Mouse (Mus musculus) cerebral cortex, adult 2 months (tissue): ENCODE results near the gene Gm20834.

Experiments
- WGBS: fragments of 180-500 bp; shearing (Covaris S2); methylation state at CpG from one replicate; pipeline ENCODE4 v1.1.7; 2018; 5-methylcytosine and 5-hydroxymethylcytosine counted together

Gene Gm20834

GRCm38 (mm10) chrY:10324489-10324888 lies at the start of gene Gm20834:
TSS of gene Gm20834 (minus strand) at chrY:10324589.
- 48% methylated on average over 4 of the region's 4 CpGs for WGBS
